8 mouse cellular contexts compared by ENCODE assay signal in genomic region chr13:91372130-91372875, GRCm38 (mm10).
DNase-seq lines count a peak whose midpoint lies in the region; ATAC-seq and TF ChIP-seq lines count a peak whose summit lies in the region.

No protein-coding gene starts in this region.

- no peaks in the 10 kb centered on the region for H3K9me3 ChIP-seq in forebrain, postnatal 0 days (ENCODE audit: low read length)
- no peaks in the 10 kb centered on the region for H3K9me3 ChIP-seq in hindbrain, embryonic 15.5 days
- H3K9me3 ChIP-seq in midbrain, embryonic 10.5 days (replicated peaks), result no peaks in the 10 kb centered on the region

- no peak for TF ChIP-seq CTCF in forebrain, postnatal 0 days (IDR thresholded peaks at IDR 0.05; ENCODE audit: low read depth)

- no peaks in the 10 kb centered on the region for H3K27me3 ChIP-seq in forebrain, postnatal 0 days (ENCODE audit: insufficient read depth, low read length)
- no peaks in the 10 kb centered on the region for H3K27me3 ChIP-seq in hindbrain, embryonic 15.5 days
- no peaks in the 10 kb centered on the region for H3K27me3 ChIP-seq in midbrain, embryonic 10.5 days (ENCODE audit: low read depth, poor library complexity, severe bottlenecking)

- no peaks in the 10 kb centered on the region for H3K36me3 ChIP-seq in forebrain, postnatal 0 days (ENCODE audit: insufficient read depth)
- H3K36me3 ChIP-seq in hindbrain, embryonic 15.5 days, result no peaks in the 10 kb centered on the region
- H3K36me3 ChIP-seq in midbrain, embryonic 10.5 days, result no peaks in the 10 kb centered on the region

- 0 out of 2 replicates have a peak overlapping the region, but pooled peaks have one; percentile 5 for H3K27ac ChIP-seq in brown adipose tissue, adult 24 weeks (replicated peaks; ENCODE audit: low read depth, low read length)
- peak overlapping the region; percentile 84 for H3K27ac ChIP-seq in forebrain, postnatal 0 days (ENCODE audit: low read depth, low read length)
- H3K27ac ChIP-seq in hindbrain, embryonic 15.5 days (replicated peaks), result peak overlapping the region; percentile 98
- peak overlapping the region; percentile 98 for H3K27ac ChIP-seq in midbrain, embryonic 10.5 days (replicated peaks)

- H3K4me1 ChIP-seq in brown adipose tissue, adult 24 weeks (ENCODE audit: control insufficient read depth, insufficient read depth, insufficient read length, low read length), result peaks cover 15% of the 10 kb centered on the region; the same call in 1 of the 2 replicates
- H3K4me1 ChIP-seq in forebrain, postnatal 0 days (ENCODE audit: insufficient read depth), result peaks cover 30% of the 10 kb centered on the region
- peaks cover 50% of the 10 kb centered on the region for H3K4me1 ChIP-seq in hindbrain, embryonic 15.5 days (replicated peaks)
- peaks cover 71% of the 10 kb centered on the region for H3K4me1 ChIP-seq in midbrain, embryonic 10.5 days

- H3K4me2 ChIP-seq in forebrain, postnatal 0 days (ENCODE audit: low read depth), result no peak overlapping the region
- H3K4me2 ChIP-seq in hindbrain, embryonic 15.5 days, result peak overlapping the region; percentile 86; the same call in 1 of the 2 replicates

- DNase-seq in cerebellum, postnatal 4 days (ENCODE audit: low spot score in 2 of 2), result no peak
- no peak for DNase-seq in forebrain, postnatal 0 days
- DNase-seq in midbrain, embryonic 10.5 days (ENCODE audit: low spot score), result no peak
- no peak for DNase-seq in adrenal gland, adult (ENCODE audit: inconsistent age in 2 of 2, low spot score in 1 of 2)
- no peak for DNase-seq in Muller cell, postnatal 12 days (ENCODE audit: inconsistent ontology term)

- WGBS in forebrain, postnatal 0 days, result 56% methylated on average over 11 of the region's 11 CpGs
- WGBS in hindbrain, embryonic 15.5 days, result 63% methylated on average over 11 of the region's 11 CpGs
- 78% methylated on average over 11 of the region's 11 CpGs for WGBS in midbrain, embryonic 10.5 days

- H3K4me3 ChIP-seq in brown adipose tissue, adult 24 weeks (ENCODE audit: insufficient read depth, low read depth, low read length), result no peak overlapping the region
- no peak overlapping the region for H3K4me3 ChIP-seq in forebrain, postnatal 0 days (ENCODE audit: low read depth, low read length)
- no peak overlapping the region for H3K4me3 ChIP-seq in hindbrain, embryonic 15.5 days
- peak overlapping the region; percentile 56; the same call in 1 of the 2 replicates for H3K4me3 ChIP-seq in midbrain, embryonic 10.5 days

- peak; percentile 83 for ATAC-seq in cerebellum, adult (ENCODE audit: insufficient number of reproducible peaks, low FRiP score, low TSS enrichment)
- ATAC-seq in forebrain, postnatal 0 days, result no peak
- ATAC-seq in hindbrain, embryonic 15.5 days (ENCODE audit: low FRiP score, low read depth), result no peak

- no peak overlapping the region for H3K9ac ChIP-seq in forebrain, postnatal 0 days
- no peak overlapping the region for H3K9ac ChIP-seq in hindbrain, embryonic 15.5 days

Comparison
In these comparisons a context has a peak if more than half of its experiments do, and no peak if none do; other contexts are left out.
1. H3K27ac ChIP-seq: peak in every context shown above with its lines; median percentile 98 in hindbrain, embryonic 15.5 days; 98 in midbrain, embryonic 10.5 days; 84 in forebrain, postnatal 0 days; 5 in brown adipose tissue, adult 24 weeks.